Mouse (Mus musculus): ENCODE results near the gene Oprl1. TPM values are rescaled to one million over a fixed set of nuclear protein-coding genes. Genes with fewer than 3 reads are reported as not detected.

The Oprl1 gene
- total RNA-seq, 1 experiment from 2014 or later, result 1.9 TPM

DNA sequence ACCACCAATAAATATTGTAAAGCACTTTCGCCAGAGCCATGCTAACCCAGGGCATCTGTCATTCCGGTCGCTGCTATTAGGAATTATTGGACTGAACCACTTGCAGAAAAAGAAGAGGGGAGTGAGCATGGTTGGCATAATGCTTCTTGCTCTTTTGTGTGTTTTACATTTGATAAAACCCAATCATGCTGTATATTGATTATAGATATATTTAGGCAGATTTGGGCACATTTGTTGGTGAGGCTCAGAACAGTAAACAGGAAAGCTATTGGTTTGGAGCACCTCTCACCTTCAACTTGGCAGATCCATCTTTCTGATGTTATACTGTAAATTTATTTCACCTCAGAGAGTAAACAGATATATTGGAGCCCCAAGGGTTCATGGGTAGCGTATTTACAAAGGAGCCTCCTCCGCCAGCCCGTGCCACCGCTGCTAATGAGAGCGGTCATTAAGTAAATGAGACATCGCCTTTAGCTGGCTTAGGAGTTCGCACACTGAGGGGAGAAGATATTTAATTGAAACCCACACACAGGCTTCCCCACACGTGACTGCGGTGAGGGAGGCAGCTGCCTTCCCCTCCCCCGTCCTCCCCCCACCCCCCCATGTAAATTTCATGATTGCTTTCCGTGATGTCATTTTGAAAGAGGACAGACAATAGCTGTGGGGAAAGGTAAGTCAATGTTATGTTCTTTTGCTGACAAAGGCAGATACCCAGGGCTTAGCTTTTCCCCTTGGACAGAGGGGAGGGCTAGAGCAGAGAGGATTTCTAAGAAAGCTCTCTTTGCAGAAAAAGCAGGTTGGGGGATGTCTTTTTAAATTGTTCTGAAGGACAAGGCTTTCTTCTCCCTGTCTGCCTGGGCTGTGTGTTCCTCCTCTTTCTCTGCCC, 52.1 kb downstream of the Oprl1 start:
- DNase-seq, result no peak

GRCm38 (mm10) chr2:181768451-181768850, 53.6 kb downstream of the Oprl1 start:
- no peak for DNase-seq

DNA sequence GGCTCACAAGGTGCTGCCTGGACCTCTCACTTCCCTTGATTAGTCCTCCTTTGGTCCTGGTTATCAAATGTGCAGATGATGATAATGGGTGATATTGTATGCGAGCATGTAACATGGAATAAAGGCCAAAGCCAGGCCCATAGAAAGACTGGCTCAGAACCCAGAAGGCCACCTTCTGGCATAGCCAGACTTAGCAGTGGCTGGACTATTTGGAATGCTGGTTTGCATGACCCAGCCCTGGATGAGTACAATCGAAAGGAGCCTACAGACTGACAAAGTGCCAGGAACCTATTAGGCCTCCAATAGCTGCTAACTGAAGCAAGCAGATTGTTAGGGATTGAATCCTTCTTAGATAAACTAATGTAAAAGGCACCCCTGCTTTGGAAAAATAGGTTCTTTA, 54.6 kb downstream of the Oprl1 start:
- no peak for DNase-seq

Other genes with a start within 250 kb of the Oprl1 start
- not detected in 2 replicates for gene Abhd16b, start 221.8 kb upstream of the Oprl1 start, total RNA-seq (2021)
- gene Tpd52l2, start 217.9 kb upstream of the Oprl1 start, total RNA-seq (2021), result 118 and 121 TPM in 2 replicates
- gene Dnajc5, start 194.5 kb upstream of the Oprl1 start, total RNA-seq (2021), result 81.9 and 101 TPM in 2 replicates
- gene Uckl1, start 130.1 kb upstream of the Oprl1 start, total RNA-seq (2021), result 94.2 and 128 TPM in 2 replicates
- gene Prpf6, start 123.1 kb upstream of the Oprl1 start, total RNA-seq (2021), result 57.7 and 73.7 TPM in 2 replicates
- gene Zfp512b, start 122.2 kb upstream of the Oprl1 start, total RNA-seq (2021), result 56.6 and 81.6 TPM in 2 replicates
- 19.3 and 26.4 TPM in 2 replicates for gene Samd10, start 115.8 kb upstream of the Oprl1 start, total RNA-seq (2021)
- gene Gm29797, start 58.0 kb upstream of the Oprl1 start, total RNA-seq (2021), result not detected in 2 replicates
- 39.0 and 40.4 TPM in 2 replicates for gene Sox18, start 43.4 kb upstream of the Oprl1 start, total RNA-seq (2021)
- gene Tcea2, start 34.7 kb upstream of the Oprl1 start, total RNA-seq (2021), result 11.6 and 14.7 TPM in 2 replicates
- 20.3 and 31.7 TPM in 2 replicates for gene Rgs19, start 21.0 kb upstream of the Oprl1 start, total RNA-seq (2021)
- gene Lkaaear1, start 16.6 kb upstream of the Oprl1 start, total RNA-seq (2021), result not detected in 2 replicates
- gene Myt1, start 48.3 kb downstream of the Oprl1 start, total RNA-seq (2021), result 1.9 and 6.6 TPM in 2 replicates
- 57.3 and 90.5 TPM in 2 replicates for gene Pcmtd2, start 122.8 kb downstream of the Oprl1 start, total RNA-seq (2021)
- gene Polr3k, start 149.3 kb downstream of the Oprl1 start, total RNA-seq (2021), result 16.0 and 19.8 TPM in 2 replicates

Measured in adrenal gland, postnatal 25 days (tissue).